Mouse (Mus musculus): ENCODE data around the gene Ncapg2. TPM values are rescaled to one million over a fixed set of nuclear protein-coding genes. Genes with fewer than 3 reads are reported as not detected.
A peak's percentile ranks its signal among the peaks of the same experiment; 100 is the strongest.

Ncapg2 gene
- polyA plus RNA-seq (2015; fragmentation: Nextera tagmentation; extraction: Ambion mirVana) = 29.9 and 32.7 TPM in 2 replicates

DNA sequence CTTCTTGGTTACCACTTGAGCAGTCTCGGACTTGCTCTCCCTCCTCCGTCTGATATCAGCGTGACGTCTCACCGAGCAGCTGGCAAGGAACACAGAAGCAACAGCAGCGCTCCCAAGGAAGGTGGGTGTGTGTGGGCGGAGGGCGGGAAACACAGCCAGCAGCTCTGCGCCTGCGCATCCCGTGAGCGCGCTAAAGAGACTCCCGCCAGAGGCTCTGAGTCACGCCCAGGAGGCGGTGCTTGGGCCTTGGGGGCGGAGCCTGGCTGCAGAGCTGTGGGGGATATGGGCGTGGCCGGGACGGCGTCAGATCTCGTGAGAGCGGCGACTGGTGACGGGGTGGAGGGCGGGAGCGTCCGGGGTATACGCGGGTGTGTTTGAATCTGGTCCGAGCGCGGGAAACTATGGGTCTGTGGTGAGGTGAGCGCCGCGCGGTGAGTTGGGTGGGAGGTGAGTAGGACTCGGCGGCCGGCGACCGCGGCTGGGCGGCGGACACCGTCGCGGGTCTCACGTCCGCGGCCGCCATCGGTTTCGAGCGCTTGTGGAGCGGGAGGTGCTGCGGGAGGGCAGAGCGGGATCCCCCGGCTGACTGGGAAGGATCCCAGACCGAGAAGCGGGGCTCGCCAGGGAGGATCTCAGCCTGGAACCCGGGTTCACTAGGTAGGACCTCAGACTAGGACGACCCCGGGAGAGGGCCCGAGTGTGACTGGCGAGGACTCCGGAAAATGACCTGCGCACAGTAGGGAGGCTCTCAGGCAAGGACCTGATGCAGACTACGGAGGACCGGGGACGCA lies at the start of gene Ncapg2:
Gene Ncapg2, plus strand, starts transcription at position 358 of the 791 bp plus-strand sequence.
- H3K4me3 ChIP-seq (replicated peaks) = peak within 1 kb of the TSS; percentile 87
- H3K27me3 ChIP-seq (replicated peaks) = no peaks in the 10 kb centered on the region
- no peaks in the 10 kb centered on the region for H3K9me3 ChIP-seq
- peak; percentile 99 for ATAC-seq
- peaks cover 14% of the 10 kb centered on the region for H3K36me3 ChIP-seq
- under 1% methylated on average over 72 of the region's 72 CpGs for WGBS
- H3K4me1 ChIP-seq (replicated peaks) = 0 out of 2 replicates have a peak, but pooled peaks cover 3% of the 10 kb centered on the region
- H3K27ac ChIP-seq = peak within 1 kb of the TSS; percentile 62; the same call in 1 of the 2 replicates
- H3K4me2 ChIP-seq (replicated peaks) = peak within 1 kb of the TSS; percentile 82
- peak within 1 kb of the TSS; percentile 82 for H3K9ac ChIP-seq

DNA sequence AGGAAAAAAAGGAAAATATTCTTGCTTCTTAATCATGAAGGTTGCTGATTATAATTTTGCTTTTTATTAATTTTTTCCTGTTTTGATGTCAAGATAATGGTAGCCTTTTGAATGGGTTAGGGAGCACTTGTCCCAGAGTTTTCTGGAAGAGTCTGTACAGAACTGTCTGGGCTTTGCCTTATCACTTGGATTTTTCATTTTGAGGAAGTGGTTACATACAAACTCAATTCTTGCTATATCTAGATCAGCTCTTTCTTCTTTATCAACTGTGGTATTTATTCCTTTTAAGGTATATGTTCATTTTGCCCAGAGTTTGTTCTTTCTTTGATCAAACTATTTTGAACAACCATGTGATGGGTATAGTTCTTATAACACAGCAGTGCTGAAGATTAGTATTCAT lies 43.1 kb upstream of the Ncapg2 start:
- Histone ChIP-seq H3K9ac (no peak overlapping the region), H3K4me1 (replicated peaks) (no peaks in the 10 kb centered on the region), H3K27me3 (replicated peaks) (no peaks in the 10 kb centered on the region), H3K27ac (no peak overlapping the region), H3K36me3 (peaks cover 15% of the 10 kb centered on the region; the same call in 1 of the 2 replicates), H3K4me2 (replicated peaks) (no peak overlapping the region), H3K4me3 (replicated peaks) (no peak overlapping the region), H3K9me3 (no peaks in the 10 kb centered on the region)
- ATAC-seq = no peak

DNA sequence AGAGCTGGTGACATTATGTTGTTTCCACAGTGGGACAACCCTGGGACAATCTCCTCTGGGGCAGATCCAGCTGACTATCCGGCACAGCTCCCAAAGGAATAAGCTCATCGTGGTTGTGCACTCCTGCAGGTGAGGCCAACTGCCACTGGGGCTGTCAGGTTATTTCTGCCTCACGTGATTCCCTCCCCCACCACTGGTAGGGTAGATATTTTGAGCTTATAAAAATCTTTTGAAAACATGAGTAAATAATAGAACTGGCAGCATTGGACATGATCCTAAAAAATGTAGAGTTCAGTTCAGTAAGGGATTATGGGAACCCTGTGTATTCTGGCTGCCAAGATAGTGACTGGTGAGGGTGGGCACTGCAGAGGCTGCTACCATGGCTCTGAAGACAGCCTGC lies 38.3 kb upstream of the Ncapg2 start:
- no peak for ATAC-seq
- H3K4me3 ChIP-seq (replicated peaks) = no peak overlapping the region
- no peak overlapping the region for H3K9ac ChIP-seq
- peaks cover 10% of the 10 kb centered on the region; the same call in 1 of the 2 replicates for H3K36me3 ChIP-seq
- H3K4me1 ChIP-seq (replicated peaks) = no peaks in the 10 kb centered on the region
- no peaks in the 10 kb centered on the region for H3K9me3 ChIP-seq
- WGBS = 83% methylated on average over 3 of the region's 3 CpGs
- no peak overlapping the region for H3K4me2 ChIP-seq (replicated peaks)
- no peaks in the 10 kb centered on the region for H3K27me3 ChIP-seq (replicated peaks)
- H3K27ac ChIP-seq = no peak overlapping the region

DNA sequence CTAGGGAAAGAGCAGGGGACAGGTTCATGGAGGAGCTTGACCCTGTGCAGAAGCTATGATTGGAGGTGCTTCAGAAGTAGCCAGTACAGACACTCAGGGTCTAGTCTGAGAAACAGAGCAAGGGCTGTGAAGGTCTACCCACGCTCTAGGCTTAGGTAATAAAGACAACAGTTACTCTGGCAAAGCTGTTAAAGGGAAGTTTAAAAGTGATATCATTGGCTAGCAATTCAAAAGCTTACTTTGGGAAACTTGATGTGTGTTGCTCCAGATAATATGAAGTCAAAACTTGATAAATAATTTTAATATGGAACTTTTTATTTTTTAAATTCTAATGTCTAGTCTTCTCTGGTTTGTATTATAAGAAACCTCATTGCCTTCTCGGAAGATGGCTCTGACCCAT lies 37.9 kb upstream of the Ncapg2 start:
- Histone ChIP-seq H3K9me3 (no peaks in the 10 kb centered on the region), H3K4me2 (replicated peaks) (no peak overlapping the region), H3K9ac (no peak overlapping the region), H3K27me3 (replicated peaks) (no peaks in the 10 kb centered on the region), H3K27ac (no peak overlapping the region), H3K4me3 (replicated peaks) (no peak overlapping the region), H3K36me3 (peaks cover 10% of the 10 kb centered on the region; the same call in 1 of the 2 replicates), H3K4me1 (replicated peaks) (no peaks in the 10 kb centered on the region)
- no peak for ATAC-seq
- WGBS = 83% methylated on average over 2 of the region's 2 CpGs

DNA sequence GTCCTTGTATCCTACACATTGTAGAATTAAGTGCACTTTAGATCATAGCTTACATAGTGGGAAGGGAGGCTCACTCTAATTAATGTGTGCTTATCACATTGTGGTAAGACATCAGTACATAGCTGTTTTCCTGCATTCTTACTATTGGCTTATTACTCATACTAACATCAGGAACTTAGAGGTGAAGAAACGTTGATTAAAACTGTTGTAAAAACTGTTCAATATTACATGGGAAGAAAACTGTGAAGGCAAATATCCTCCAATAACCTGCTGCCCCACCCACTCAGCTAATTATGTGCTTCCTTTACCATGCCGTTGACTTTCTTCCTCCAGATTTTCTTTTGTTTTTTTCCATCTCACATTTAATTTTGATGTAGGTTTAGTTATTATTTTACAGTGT lies 36.3 kb upstream of the Ncapg2 start:
- 82% methylated on average over 2 of the region's 2 CpGs for WGBS
- Histone ChIP-seq H3K27ac (no peak overlapping the region), H3K9me3 (no peaks in the 10 kb centered on the region), H3K4me1 (replicated peaks) (no peaks in the 10 kb centered on the region), H3K4me2 (replicated peaks) (no peak overlapping the region), H3K27me3 (replicated peaks) (no peaks in the 10 kb centered on the region), H3K9ac (no peak overlapping the region), H3K36me3 (peaks cover 10% of the 10 kb centered on the region; the same call in 1 of the 2 replicates), H3K4me3 (replicated peaks) (no peak overlapping the region)
- ATAC-seq = no peak

DNA sequence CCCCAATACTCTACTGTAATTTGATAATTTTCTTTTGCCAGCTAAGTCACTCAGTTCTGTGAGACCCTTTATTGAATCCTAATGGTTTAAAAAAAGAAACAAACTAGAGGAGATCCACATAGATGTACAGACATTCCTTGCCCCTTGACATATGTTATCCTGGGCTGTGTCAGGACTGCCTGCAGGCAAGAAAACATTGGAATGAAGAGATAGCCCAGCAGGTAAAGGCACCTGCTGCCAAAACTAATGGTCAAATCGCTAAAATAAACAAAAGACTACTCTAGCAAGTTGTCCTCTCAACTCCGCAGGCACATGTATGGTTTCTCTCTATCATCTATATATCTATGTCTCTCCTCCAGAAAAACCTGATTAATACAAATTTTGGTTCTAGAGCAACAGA lies 22.1 kb upstream of the Ncapg2 start:
- Histone ChIP-seq H3K27ac (no peak overlapping the region), H3K9me3 (no peaks in the 10 kb centered on the region), H3K36me3 (no peaks in the 10 kb centered on the region), H3K4me1 (replicated peaks) (no peaks in the 10 kb centered on the region), H3K4me2 (replicated peaks) (no peak overlapping the region), H3K27me3 (replicated peaks) (no peaks in the 10 kb centered on the region), H3K9ac (no peak overlapping the region), H3K4me3 (replicated peaks) (no peak overlapping the region)
- no peak for ATAC-seq
- WGBS = 74% methylated on average over 2 of the region's 2 CpGs

DNA sequence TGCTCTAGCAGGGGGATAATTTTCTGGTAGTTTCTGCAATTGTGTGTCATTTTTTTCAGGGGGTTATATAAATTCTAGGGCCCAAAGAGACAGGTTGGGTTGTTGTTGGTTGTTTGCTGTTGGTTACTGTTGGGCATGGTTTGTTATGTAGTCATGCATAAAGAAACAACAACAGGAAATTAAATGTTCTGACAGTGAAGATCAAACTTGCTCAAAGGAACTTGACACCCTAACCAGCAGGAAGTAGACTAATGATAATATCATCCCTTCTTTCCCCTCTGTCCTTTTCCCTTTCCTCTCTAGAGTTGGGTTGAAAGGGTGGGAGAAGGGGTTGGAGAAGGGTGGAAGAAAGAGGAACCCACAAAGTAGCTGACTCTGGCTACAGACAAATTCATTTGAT lies 21.2 kb upstream of the Ncapg2 start:
- no peak overlapping the region for H3K27ac ChIP-seq
- H3K4me2 ChIP-seq (replicated peaks) = no peak overlapping the region

DNA sequence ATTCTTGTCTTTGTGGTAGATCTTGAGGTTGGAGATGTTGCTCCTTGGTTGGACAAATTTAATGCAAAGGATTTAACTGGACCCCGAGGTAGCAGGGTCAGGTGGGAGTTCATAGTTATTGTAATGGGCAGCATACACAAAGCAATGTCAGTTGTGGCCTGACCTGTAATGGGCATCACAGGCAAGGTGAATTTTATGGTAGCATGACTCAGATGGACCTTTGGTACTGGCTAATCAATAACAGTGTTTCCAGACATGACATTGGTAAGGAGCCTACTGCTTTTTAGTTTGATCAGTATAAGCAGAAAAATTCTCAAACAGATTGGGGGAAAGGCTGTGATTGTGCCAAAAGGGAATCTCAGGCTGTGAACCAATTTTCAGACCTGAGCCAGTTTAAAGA lies 18.4 kb upstream of the Ncapg2 start:
- no peak overlapping the region for H3K4me3 ChIP-seq (replicated peaks)
- H3K27ac ChIP-seq = no peak overlapping the region
- no peaks in the 10 kb centered on the region for H3K9me3 ChIP-seq
- WGBS = 76% methylated on average over 1 of the region's 1 CpGs
- H3K4me1 ChIP-seq (replicated peaks) = no peaks in the 10 kb centered on the region
- no peak for ATAC-seq
- no peak overlapping the region for H3K4me2 ChIP-seq (replicated peaks)
- no peak overlapping the region for H3K9ac ChIP-seq
- H3K27me3 ChIP-seq (replicated peaks) = no peaks in the 10 kb centered on the region
- H3K36me3 ChIP-seq = no peaks in the 10 kb centered on the region

More for the DNA sequence above, 21.2 kb upstream of the Ncapg2 start:
- H3K9me3 ChIP-seq = no peaks in the 10 kb centered on the region
- H3K4me1 ChIP-seq (replicated peaks) = no peaks in the 10 kb centered on the region
- ATAC-seq = no peak
- no peak overlapping the region for H3K4me3 ChIP-seq (replicated peaks)
- H3K36me3 ChIP-seq = no peaks in the 10 kb centered on the region
- no peak overlapping the region for H3K9ac ChIP-seq
- H3K27me3 ChIP-seq (replicated peaks) = no peaks in the 10 kb centered on the region

DNA sequence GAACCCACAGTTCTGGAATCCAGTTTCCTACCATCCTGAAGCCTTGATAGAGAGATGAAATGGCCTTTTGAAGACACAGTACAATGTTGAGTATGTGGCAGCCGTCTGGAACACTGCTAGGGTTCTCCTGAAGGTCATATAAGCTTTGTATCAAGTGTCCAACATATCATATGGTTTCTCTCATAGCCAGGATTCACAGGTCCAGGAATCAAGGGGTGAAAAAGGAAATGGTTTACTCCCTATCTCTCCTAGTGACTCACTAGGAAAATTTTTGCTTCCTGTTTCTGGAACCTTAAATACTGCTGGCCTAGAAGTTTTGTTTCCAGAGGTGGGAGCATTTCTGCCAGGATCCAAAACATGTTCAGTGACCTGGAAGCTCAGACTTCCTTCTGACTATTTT lies 15.3 kb upstream of the Ncapg2 start:
- Histone ChIP-seq H3K9ac (no peak overlapping the region), H3K27me3 (replicated peaks) (no peaks in the 10 kb centered on the region), H3K27ac (no peak overlapping the region), H3K4me3 (replicated peaks) (no peak overlapping the region), H3K9me3 (no peaks in the 10 kb centered on the region), H3K4me2 (replicated peaks) (no peak overlapping the region), H3K36me3 (no peaks in the 10 kb centered on the region), H3K4me1 (replicated peaks) (no peaks in the 10 kb centered on the region)
- WGBS = 31% methylated on average over 1 of the region's 1 CpGs
- no peak for ATAC-seq

DNA sequence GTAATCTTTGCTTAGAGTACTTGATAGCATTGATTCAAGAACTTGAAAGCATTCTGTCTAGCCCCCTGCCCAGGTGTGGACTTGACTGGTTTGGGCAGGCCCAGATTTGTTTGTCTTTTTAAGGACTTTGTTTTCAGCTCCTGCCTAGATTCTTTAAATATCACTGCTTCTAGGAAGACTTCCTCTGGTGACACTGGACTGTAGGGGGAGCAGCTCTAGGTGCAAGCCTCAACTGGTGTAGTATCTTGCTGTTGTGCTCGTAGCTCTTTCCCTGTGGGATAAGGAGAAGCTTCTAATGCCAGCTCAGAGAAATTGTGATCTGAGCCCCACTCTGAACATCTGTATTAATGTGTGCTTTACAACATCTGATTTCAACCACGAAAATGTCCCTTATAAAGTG lies 10.9 kb upstream of the Ncapg2 start:
- no peak overlapping the region for H3K27ac ChIP-seq
- H3K9me3 ChIP-seq = no peaks in the 10 kb centered on the region
- ATAC-seq = no peak
- H3K4me1 ChIP-seq (replicated peaks) = no peaks in the 10 kb centered on the region
- H3K27me3 ChIP-seq (replicated peaks) = no peaks in the 10 kb centered on the region
- no peak overlapping the region for H3K4me3 ChIP-seq (replicated peaks)
- H3K9ac ChIP-seq = no peak overlapping the region
- H3K36me3 ChIP-seq = no peaks in the 10 kb centered on the region
- WGBS = 63% methylated on average over 2 of the region's 2 CpGs
- H3K4me2 ChIP-seq (replicated peaks) = no peak overlapping the region

DNA sequence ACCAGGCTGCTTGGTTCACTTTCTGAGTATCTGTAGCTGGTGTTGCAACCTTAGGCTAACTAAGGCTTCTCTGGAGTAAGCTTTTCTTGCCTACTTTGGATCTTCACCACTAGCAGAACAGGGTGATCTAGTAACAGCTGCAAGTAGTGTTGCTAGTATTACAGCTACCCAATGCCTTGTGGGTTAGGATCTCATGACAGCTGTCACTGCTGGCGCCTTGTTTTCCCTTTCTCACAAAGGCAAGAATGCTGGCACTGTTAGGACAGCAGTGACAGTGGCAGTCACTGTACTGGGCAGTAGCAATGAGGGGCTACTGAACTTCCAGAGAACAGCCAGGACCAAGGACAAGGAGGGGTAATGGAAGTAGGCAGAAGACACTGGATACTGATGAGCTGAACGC lies 9.9 kb upstream of the Ncapg2 start:
- H3K27me3 ChIP-seq (replicated peaks) = no peaks in the 10 kb centered on the region
- H3K4me2 ChIP-seq (replicated peaks) = no peak overlapping the region
- no peaks in the 10 kb centered on the region for H3K9me3 ChIP-seq
- no peaks in the 10 kb centered on the region for H3K4me1 ChIP-seq (replicated peaks)
- H3K36me3 ChIP-seq = no peaks in the 10 kb centered on the region
- H3K27ac ChIP-seq = no peak overlapping the region
- H3K4me3 ChIP-seq (replicated peaks) = no peak overlapping the region
- H3K9ac ChIP-seq = no peak overlapping the region
- 84% methylated on average over 2 of the region's 2 CpGs for WGBS
- ATAC-seq = no peak

DNA sequence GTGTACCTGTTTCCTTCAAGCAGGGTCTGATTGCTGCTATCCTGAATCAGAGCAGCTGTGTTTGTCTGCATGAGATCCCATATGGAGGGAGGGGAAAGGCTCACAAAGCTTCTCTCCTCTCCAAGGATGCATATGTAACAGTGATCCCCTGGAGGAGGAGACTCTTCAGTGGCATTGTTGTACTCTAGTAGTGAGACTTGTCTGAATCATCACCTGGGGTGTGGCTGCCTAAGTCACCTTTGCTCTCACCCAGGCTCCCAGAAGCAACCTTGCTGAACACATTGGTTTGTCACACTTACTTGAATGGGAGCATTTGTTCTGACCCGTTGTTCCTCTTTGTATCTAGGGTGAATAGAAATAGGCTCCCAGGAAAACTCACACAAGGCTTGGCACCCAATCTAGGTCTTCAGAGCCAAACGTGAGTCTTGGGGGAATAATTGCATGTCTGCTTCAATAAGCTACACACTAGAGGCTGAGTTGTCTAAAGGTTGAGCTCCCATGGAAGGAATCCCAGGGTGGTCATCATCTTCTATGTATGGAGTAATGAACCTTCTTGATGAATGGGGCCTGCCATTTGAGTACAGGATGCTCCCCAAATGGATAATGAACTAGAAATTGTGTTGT lies 9.0 kb upstream of the Ncapg2 start:
- Histone ChIP-seq H3K27me3 (replicated peaks) (no peaks in the 10 kb centered on the region), H3K4me1 (replicated peaks) (no peaks in the 10 kb centered on the region), H3K4me2 (replicated peaks) (no peak overlapping the region), H3K4me3 (replicated peaks) (no peak overlapping the region), H3K36me3 (no peaks in the 10 kb centered on the region), H3K9ac (no peak overlapping the region), H3K9me3 (no peaks in the 10 kb centered on the region), H3K27ac (no peak overlapping the region)
- peak; percentile 68; the same call in 1 of the 2 replicates for ATAC-seq
- WGBS = 74% methylated on average over 2 of the region's 2 CpGs
